25 mouse cellular contexts compared by ENCODE assay signal in genomic region chr10:111769486-111770002, GRCm38 (mm10).
DNase-seq lines count a peak whose midpoint lies in the region; ATAC-seq and TF ChIP-seq lines count a peak whose summit lies in the region.
"Had no signal": no experiment of that assay in that cellular context is flagged by ENCODE, and none has a peak within 500 bp of the region (broad histone marks: within the 10 kb centered on the region; RNA-seq: fewer than 3 reads in every experiment).

No protein-coding gene starts in this region.

- no peak for ATAC-seq in kidney, postnatal 0 days (replicated peaks; ENCODE audit: low FRiP score, low read depth)
- ATAC-seq in stomach, embryonic 16.5 days (ENCODE audit: insufficient read depth, low FRiP score): peak; percentile 19; the same call in 1 of the 2 replicates
- ATAC-seq: CD4-positive, CD25-positive, alpha-beta regulatory T cell, adult 4 months; forebrain, embryonic 16.5 days; hindbrain, embryonic 16.5 days; liver, embryonic 12.5 days; midbrain, embryonic 16.5 days had no signal

- no peak overlapping the region for H3K9ac ChIP-seq in kidney, postnatal 0 days (ENCODE audit: low read depth, low read length)
- H3K9ac ChIP-seq in stomach, embryonic 16.5 days (ENCODE audit: low read length): no peak overlapping the region
- H3K9ac ChIP-seq: embryonic facial prominence, embryonic 13.5 days; intestine, embryonic 15.5 days; liver, embryonic 12.5 days; liver, postnatal 0 days had no signal

- TF ChIP-seq CTCF in kidney, postnatal 0 days (IDR thresholded peaks at IDR 0.05; ENCODE audit: low read depth): no peak

- H3K27me3 ChIP-seq in kidney, postnatal 0 days (ENCODE audit: insufficient read depth, low read length): no peaks in the 10 kb centered on the region
- no peaks in the 10 kb centered on the region for H3K27me3 ChIP-seq in stomach, embryonic 16.5 days (ENCODE audit: control insufficient read depth, insufficient read depth, low read length)
- H3K27me3 ChIP-seq: embryonic facial prominence, embryonic 13.5 days; intestine, embryonic 15.5 days; liver, embryonic 12.5 days had no signal

- peak; percentile 8 for DNase-seq in gastrocnemius, adult 18-20 months (ENCODE audit: low spot score)
- DNase-seq in gastrocnemius, adult 8-10 months (ENCODE audit: low spot score in 2 of 2): no peak
- peak; percentile 54 for DNase-seq in kidney, postnatal 0 days (ENCODE audit: low spot score)
- no peak for DNase-seq in kidney, adult 11 months
- DNase-seq in NIH3T3 (ENCODE audit: low read depth): peak; percentile 50
- no peak for DNase-seq in layer of hippocampus, postnatal 10 days (ENCODE audit: low spot score in 2 of 2)
- no peak for DNase-seq in embryo, embryonic 9.5 days (ENCODE audit: extremely low spot score)
- DNase-seq: cerebellum, adult 11 months; cerebellum, adult 9-11 months; embryo, embryonic 11 days; left cerebral cortex, postnatal 4 days; spleen, adult 18-20 months; thymus, postnatal 14 days had no signal

- H3K4me1 ChIP-seq in kidney, postnatal 0 days (replicated peaks; ENCODE audit: insufficient read depth, low read length): no peaks in the 10 kb centered on the region
- peaks cover 12% of the 10 kb centered on the region for H3K4me1 ChIP-seq in stomach, embryonic 16.5 days (ENCODE audit: control insufficient read depth, insufficient read depth, low read length)
- H3K4me1 ChIP-seq: hindbrain, embryonic 10.5 days; liver, embryonic 12.5 days had no signal

- H3K4me2 ChIP-seq in kidney, postnatal 0 days (ENCODE audit: low read length): no peak overlapping the region
- H3K4me2 ChIP-seq in stomach, embryonic 16.5 days (ENCODE audit: low read depth, low read length): no peak overlapping the region
- H3K4me2 ChIP-seq: embryonic facial prominence, embryonic 13.5 days; intestine, embryonic 15.5 days; liver, embryonic 12.5 days; midbrain, embryonic 11.5 days had no signal

- H3K27ac ChIP-seq in kidney, postnatal 0 days: no peak overlapping the region
- peak overlapping the region; percentile 67 for H3K27ac ChIP-seq in stomach, embryonic 16.5 days (ENCODE audit: low read length)
- H3K27ac ChIP-seq: embryonic facial prominence, embryonic 13.5 days; hindbrain, embryonic 10.5 days; intestine, embryonic 15.5 days; liver, embryonic 12.5 days had no signal

- WGBS in kidney, postnatal 0 days: 57% methylated on average over 9 of the region's 9 CpGs
- whole genome bisulfite sequencing in stomach, embryonic 16.5 days: 53% methylated on average over 9 of the region's 9 CpGs

- H3K4me3 ChIP-seq in kidney, postnatal 0 days (replicated peaks; ENCODE audit: low read depth, low read length): no peak overlapping the region
- H3K4me3 ChIP-seq in stomach, embryonic 16.5 days (replicated peaks; ENCODE audit: low read length): no peak overlapping the region
- H3K4me3 ChIP-seq: embryonic facial prominence, embryonic 13.5 days; erythroblast, embryonic 14.5 days; hindbrain, embryonic 10.5 days; intestine, embryonic 15.5 days; liver, embryonic 12.5 days had no signal

- no peaks in the 10 kb centered on the region for H3K36me3 ChIP-seq in kidney, postnatal 0 days (ENCODE audit: insufficient read depth, low read length)
- no peaks in the 10 kb centered on the region for H3K36me3 ChIP-seq in stomach, embryonic 16.5 days (ENCODE audit: control insufficient read depth, insufficient read depth, low read length)
- H3K36me3 ChIP-seq: embryonic facial prominence, embryonic 13.5 days; hindbrain, embryonic 10.5 days; intestine, embryonic 15.5 days; liver, embryonic 12.5 days had no signal

- no peaks in the 10 kb centered on the region for H3K9me3 ChIP-seq in kidney, postnatal 0 days (replicated peaks; ENCODE audit: low read length)
- no peaks in the 10 kb centered on the region for H3K9me3 ChIP-seq in stomach, embryonic 16.5 days (replicated peaks; ENCODE audit: control insufficient read depth, low read length)
- H3K9me3 ChIP-seq: embryonic facial prominence, embryonic 13.5 days; hindbrain, embryonic 10.5 days; intestine, embryonic 15.5 days; liver, embryonic 12.5 days had no signal

Comparison
In these comparisons a context has a peak if more than half of its experiments do, and no peak if none do; other contexts are left out.
1. DNase-seq: peak in gastrocnemius, adult 18-20 months (single experiment), kidney, postnatal 0 days (single experiment) and NIH3T3 (single experiment); none in gastrocnemius, adult 8-10 months (0 of 2), kidney, adult 11 months (single experiment), layer of hippocampus, postnatal 10 days (0 of 2) and embryo, embryonic 9.5 days (single experiment).